ENCODE assay signal across 7 mouse cellular contexts in genomic region chr8:108910843-108911242, GRCm38 (mm10).
DNase-seq lines count a peak whose midpoint lies in the region; ATAC-seq lines count a peak whose summit lies in the region.

No protein-coding gene starts in this region.

- H3K36me3 ChIP-seq in lung, embryonic 15.5 days = no peaks in the 10 kb centered on the region
- H3K36me3 ChIP-seq in hindbrain, embryonic 16.5 days (ENCODE audit: control insufficient read depth, insufficient read depth, low read length) = no peaks in the 10 kb centered on the region
- 0 out of 2 replicates have a peak, but pooled peaks cover 2% of the 10 kb centered on the region for H3K36me3 ChIP-seq in neural tube, embryonic 12.5 days

- peak; percentile 11; the same call in 1 of the 2 replicates for ATAC-seq in lung, embryonic 15.5 days (ENCODE audit: borderline replicate concordance, extremely low read depth, low FRiP score, low TSS enrichment)
- ATAC-seq in hindbrain, embryonic 16.5 days = no peak
- ATAC-seq in neural tube, embryonic 12.5 days (ENCODE audit: low FRiP score, low read depth) = no peak

- H3K4me3 ChIP-seq in lung, embryonic 15.5 days = no peak overlapping the region
- H3K4me3 ChIP-seq in hindbrain, embryonic 16.5 days (ENCODE audit: low read length) = no peak overlapping the region
- H3K4me3 ChIP-seq in neural tube, embryonic 12.5 days = no peak overlapping the region

- no peak overlapping the region for H3K9ac ChIP-seq in lung, embryonic 15.5 days
- H3K9ac ChIP-seq in hindbrain, embryonic 16.5 days (ENCODE audit: low read depth, low read length) = no peak overlapping the region
- H3K9ac ChIP-seq in neural tube, embryonic 12.5 days = 0 out of 2 replicates have a peak overlapping the region, but pooled peaks have one; percentile 13

- H3K27me3 ChIP-seq in lung, embryonic 15.5 days = no peaks in the 10 kb centered on the region
- H3K27me3 ChIP-seq in hindbrain, embryonic 16.5 days (replicated peaks; ENCODE audit: control insufficient read depth, insufficient read depth, low read length) = no peaks in the 10 kb centered on the region
- no peaks in the 10 kb centered on the region for H3K27me3 ChIP-seq in neural tube, embryonic 12.5 days (replicated peaks)

- peak overlapping the region; percentile 63 for H3K27ac ChIP-seq in lung, embryonic 15.5 days
- 0 out of 2 replicates have a peak overlapping the region, but pooled peaks have one; percentile 11 for H3K27ac ChIP-seq in hindbrain, embryonic 16.5 days (ENCODE audit: low read depth, low read length)
- H3K27ac ChIP-seq in neural tube, embryonic 12.5 days = no peak overlapping the region

- no peak for DNase-seq in lung, postnatal 36 days
- DNase-seq in heart, adult 18-20 months = peak; percentile 53 to 75
- DNase-seq in cerebellum, adult 8-10 months = no peak
- no peak for DNase-seq in urinary bladder, postnatal 25 days (ENCODE audit: low spot score)

- H3K9me3 ChIP-seq in lung, embryonic 15.5 days = no peaks in the 10 kb centered on the region
- no peaks in the 10 kb centered on the region for H3K9me3 ChIP-seq in hindbrain, embryonic 16.5 days (ENCODE audit: control insufficient read depth, low read length)
- H3K9me3 ChIP-seq in neural tube, embryonic 12.5 days = no peaks in the 10 kb centered on the region

- no peak overlapping the region for H3K4me2 ChIP-seq in lung, embryonic 15.5 days
- no peak overlapping the region for H3K4me2 ChIP-seq in hindbrain, embryonic 16.5 days (ENCODE audit: low read length)
- no peak overlapping the region for H3K4me2 ChIP-seq in neural tube, embryonic 12.5 days (replicated peaks)

- WGBS in lung, embryonic 15.5 days = 63% methylated on average over 12 of the region's 12 CpGs
- WGBS in hindbrain, embryonic 16.5 days = 81% methylated on average over 12 of the region's 12 CpGs
- WGBS in neural tube, embryonic 12.5 days = 85% methylated on average over 12 of the region's 12 CpGs

- peaks cover 29% of the 10 kb centered on the region for H3K4me1 ChIP-seq in lung, embryonic 15.5 days
- H3K4me1 ChIP-seq in hindbrain, embryonic 16.5 days (ENCODE audit: control insufficient read depth, insufficient read depth, low read depth, low read length) = peaks cover 11% of the 10 kb centered on the region
- H3K4me1 ChIP-seq in neural tube, embryonic 12.5 days = peaks cover 33% of the 10 kb centered on the region

Comparison
In these comparisons a context has a peak if more than half of its experiments do, and no peak if none do; other contexts are left out.
1. DNase-seq: peak in heart, adult 18-20 months (2 of 2); none in lung, postnatal 36 days (single experiment), cerebellum, adult 8-10 months (single experiment) and urinary bladder, postnatal 25 days (single experiment).